Mouse (Mus musculus): ENCODE measurements around the gene Olfr1208.

Gene Olfr1208

DNA sequence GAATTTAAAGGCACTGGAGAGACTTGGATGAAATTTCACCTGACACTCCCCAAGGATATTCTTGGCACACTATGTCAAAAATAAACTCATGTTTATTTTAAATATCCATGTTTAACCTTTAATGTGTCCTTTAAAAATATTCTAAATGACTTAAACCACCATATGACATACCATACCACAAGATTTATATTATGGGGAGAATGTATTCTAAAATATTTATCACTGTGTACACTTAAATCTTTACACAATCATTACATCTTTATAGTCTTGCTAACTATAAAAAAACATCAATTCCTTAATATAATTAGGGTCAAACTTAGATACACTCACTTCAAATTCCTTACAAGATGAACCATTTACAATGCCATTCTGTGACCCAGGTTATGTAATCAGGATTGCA, at the start of gene Olfr1208:
TSS of gene Olfr1208 (minus strand) at position 101 of the 400 bp plus-strand sequence.
- no peak for DNase-seq

- DNase-seq: no peak
These were observed 35.9 kb upstream of the Olfr1208 start, which contains the start of gene Olfr1211 for GRCm38 (mm10) chr2:88938011-88938410. Olfr1211 (minus strand) TSS chr2:88938111.

GRCm38 (mm10) chr2:88915057-88915456, 12.9 kb upstream of the Olfr1208 start, which contains the start of gene Olfr1209:
Olfr1209 (minus strand) TSS chr2:88915157.
- DNase-seq: no peak

DNA sequence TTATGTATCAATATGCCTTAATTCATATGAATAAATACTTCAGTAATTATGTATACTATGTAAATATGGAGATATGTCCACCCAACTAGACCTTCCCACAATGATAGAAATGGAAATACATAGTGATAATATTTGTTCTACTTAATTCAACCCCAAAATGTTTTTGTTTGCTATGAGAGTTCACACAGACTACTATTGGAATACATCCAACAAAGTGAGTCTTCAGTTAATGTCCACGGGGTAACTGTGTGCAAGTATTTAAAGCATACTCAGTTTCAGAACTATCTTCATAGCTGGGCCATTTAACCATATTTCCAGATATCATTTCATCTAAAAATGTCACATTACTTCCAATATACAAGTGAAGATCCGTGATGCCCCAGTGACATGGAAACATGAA, 39.2 kb downstream of the Olfr1208 start, which contains the start of gene Olfr1206:
TSS of gene Olfr1206 (plus strand) at position 301 of the 400 bp plus-strand sequence.
- no peak for DNase-seq

GRCm38 (mm10) chr2:88848992-88849391, 53.1 kb downstream of the Olfr1208 start, which contains the start of gene Olfr1204:
Olfr1204 (plus strand) TSS chr2:88849292.
- no peak for DNase-seq
